Mouse (Mus musculus) cerebral cortex, adult 2 months (tissue): ENCODE results near the gene Tbc1d25.

Experiments
- WGBS: fragments of 180-500 bp; shearing (Covaris S2); methylation state at CpG from one replicate; pipeline ENCODE4 v1.1.7; 2018; 5-methylcytosine and 5-hydroxymethylcytosine counted together

Gene Tbc1d25

GRCm38 (mm10) chrX:8175504-8176385 is at the start of gene Tbc1d25:
Gene Tbc1d25, minus strand, starts transcription at chrX:8176181.
- WGBS, result 2% methylated on average over 56 of the region's 56 CpGs

DNA sequence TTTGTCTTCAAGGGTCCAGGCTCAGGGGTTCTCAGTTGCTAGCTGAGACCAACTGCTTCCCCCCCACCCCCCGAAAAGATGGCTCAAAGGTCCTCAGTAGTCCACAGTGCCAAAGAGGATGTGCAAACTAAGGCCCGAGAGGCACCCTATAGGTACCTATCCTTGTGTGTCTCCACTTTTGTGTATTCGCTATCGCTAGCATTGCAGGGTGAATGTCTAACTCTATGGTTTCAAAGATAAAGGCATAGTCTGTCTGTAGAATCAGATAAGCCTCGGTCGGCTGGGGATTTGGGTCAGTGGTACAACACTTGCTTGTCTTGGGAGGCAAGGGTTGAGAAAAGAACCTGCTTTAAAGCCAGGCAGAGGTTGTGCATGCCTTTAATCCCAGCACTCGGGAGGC is 47.5 kb upstream of the Tbc1d25 start:
- 87% methylated on average over 7 of the region's 7 CpGs for WGBS

DNA sequence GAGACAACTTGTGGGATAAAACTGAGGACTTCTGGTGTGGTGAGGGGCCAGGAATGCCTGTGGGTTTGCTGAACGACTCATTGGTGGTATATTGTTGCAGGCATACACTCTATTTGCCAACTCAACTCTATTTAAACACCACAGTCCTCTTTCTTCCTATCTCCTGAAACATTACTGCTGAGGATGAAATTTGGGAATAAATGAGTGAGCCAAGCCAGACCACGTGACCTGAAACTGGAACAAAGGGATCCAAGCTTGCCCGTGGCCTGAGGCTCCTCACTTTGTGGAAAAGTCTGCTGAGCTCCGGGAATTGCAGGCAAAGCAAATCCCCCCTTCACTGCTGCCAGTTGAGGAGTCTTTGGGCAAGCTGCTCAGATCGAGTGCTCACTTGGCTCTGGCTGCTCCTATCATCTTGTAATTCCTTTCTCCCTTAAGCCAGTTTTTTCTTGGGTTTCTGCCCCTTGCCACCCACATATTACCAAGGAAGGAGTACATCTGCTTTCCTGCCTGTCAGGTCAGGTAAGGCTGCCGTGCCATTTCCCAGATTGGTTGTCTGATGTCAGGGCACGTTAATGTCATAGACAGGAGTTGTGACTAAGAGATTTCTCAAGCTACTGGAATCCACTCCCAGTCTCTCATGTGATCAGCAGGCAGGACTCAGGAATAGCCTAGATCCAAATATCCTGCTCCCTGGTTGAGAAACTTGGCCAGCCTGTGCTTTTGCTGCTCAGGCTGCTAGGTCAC is 46.9 kb upstream of the Tbc1d25 start:
- 23% methylated on average over 7 of the region's 7 CpGs for WGBS

DNA sequence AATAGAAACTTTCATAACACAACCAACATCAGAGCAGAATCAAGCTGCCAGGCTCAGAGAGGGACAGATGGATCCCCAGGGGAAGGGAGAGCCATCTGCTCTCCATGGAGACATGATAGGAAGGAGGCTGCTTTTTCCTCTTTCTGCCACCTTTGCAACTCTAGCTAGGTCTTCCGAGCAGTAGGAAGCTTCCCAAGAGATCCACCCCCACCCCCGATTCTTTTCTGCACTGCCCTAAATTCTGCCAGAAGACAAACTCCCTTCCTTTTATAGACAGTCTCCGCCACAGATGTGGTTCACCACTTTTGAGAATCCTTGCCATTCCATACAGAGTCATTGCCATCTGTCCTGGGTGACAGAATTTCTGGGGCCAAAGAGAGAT is 46.3 kb upstream of the Tbc1d25 start:
- WGBS, result 24% methylated on average over 3 of the region's 3 CpGs

DNA sequence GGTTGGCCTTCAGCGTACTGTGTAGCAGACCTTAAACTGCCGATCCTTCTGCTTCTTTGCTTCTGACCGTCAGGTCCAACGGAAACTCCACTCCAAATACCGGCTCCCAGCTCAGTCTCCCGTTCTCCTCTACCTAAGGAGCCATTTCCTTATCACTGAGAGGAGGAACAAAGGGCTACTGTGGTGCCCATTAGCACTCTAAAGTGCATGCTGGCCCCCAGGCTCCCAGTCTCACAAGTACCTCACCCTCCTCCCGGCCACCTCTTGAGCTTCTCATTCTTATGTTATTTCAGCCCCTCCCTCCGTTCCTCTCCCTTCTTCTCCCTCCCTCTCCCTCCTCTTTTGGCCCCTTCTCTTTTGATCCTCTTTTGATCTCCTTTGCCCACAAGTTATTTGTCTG is 43.7 kb upstream of the Tbc1d25 start:
- WGBS, result 72% methylated on average over 8 of the region's 8 CpGs

- 58% methylated on average over 2 of the region's 2 CpGs for WGBS
These were observed 42.1 kb upstream of the Tbc1d25 start for GRCm38 (mm10) chrX:8218114-8218513.

- WGBS, result 24% methylated on average over 6 of the region's 6 CpGs
These were observed 41.4 kb upstream of the Tbc1d25 start for GRCm38 (mm10) chrX:8217383-8217782.

- WGBS, result 82% methylated on average over 7 of the region's 7 CpGs
These were observed 35.7 kb upstream of the Tbc1d25 start for GRCm38 (mm10) chrX:8211490-8212207.

DNA sequence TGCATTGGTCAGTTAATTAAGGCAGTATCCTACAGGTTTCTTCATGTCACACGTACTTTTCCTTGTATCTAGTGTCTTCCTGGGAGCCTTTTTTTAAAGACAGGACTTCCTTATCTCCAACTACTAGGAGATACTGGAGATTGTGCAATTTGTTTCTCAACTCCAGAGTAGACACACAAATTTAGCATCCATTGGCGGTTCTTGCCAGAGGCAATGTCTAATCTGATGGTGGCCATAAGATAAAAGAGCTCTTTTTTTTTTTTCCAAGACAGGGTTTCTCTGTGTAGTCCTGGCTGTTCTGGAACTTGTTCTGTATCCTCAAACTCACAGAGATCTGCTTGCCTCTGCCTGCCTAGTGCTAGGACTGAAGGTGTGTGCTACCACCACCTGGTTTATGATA is 33.7 kb upstream of the Tbc1d25 start:
- 81% methylated on average over 2 of the region's 2 CpGs for WGBS

DNA sequence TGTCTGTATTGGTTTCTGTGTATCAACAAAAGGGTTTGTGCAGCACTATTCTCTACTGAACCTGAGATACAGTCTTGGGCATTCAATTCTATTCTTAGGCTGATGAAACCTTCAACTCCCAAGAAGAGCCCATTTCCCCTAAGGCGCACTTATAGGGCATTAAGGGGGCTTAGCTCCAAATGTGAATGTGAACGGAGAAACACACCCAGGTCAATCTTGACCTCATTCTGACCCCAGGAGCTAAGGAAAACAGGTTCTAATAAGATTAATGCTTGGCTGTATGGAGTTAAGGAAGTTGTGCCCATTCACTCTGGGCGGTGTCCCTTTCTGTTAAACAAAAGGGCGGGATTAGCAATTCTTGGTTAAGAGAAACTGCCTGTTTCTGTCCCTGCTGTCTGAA is 31.2 kb upstream of the Tbc1d25 start:
- WGBS, result 35% methylated on average over 4 of the region's 4 CpGs

DNA sequence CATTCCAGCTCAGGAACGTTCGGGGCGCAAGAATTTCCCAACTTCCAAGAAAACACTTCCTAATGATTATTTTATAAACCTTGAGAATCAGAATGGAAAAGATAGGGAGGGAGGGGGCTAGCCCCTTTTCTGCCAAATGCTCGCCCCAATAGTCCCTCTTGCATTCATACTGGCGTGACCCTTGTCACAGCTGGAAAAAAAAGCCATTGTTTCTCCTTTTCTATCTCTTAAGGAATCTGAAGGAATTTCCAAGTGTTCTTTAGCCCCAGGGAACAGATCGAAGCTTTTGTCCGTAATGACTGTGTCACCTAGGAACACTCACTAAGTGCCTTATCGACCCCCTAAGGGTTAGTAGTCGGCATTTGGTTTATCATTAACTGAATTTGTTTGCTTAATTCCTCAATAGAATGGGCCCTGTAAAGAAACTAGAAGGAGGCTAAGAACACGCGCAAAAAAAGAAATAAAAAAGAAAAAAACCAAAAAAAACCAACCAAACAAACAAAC is 30.8 kb upstream of the Tbc1d25 start:
- 8% methylated on average over 11 of the region's 11 CpGs for WGBS

DNA sequence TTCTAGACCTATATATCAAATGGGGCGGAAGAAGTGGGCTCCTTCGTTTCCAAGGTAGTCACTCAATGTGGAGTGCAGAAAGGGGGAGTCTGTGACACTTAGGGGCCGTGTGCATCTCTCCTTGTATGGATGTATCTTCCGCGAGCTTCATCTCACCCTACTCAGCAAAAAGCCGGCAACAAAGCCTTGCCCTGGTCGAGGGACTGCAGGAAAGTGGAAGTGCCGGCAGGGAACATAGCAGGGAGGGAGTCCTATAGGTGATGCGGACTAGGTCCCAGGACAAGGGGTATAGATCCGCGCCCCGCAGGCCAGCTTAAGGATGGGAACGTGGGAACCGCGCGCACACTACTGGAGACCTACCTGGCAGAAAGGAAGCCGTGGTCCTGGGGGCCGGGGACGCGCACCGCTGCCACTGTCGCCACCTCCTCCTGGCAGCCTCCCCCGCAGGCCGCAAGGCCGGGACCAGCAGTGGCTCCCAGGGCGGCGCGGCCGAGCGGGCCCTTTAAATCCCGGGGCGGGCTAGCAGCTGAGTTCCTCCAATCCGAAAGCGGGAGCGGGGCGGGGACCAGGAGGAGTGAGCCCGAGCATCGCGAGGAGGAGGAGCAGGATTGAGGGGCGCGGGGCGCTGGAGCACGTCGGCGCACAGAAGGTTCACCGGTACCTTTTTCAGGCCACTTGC is 30.2 kb upstream of the Tbc1d25 start, which contains the start of gene Porcn:
TSS of gene Porcn (minus strand) at position 511 of the 679 bp plus-strand sequence.
- WGBS, result under 1% methylated on average over 38 of the region's 46 CpGs

GRCm38 (mm10) chrX:8205551-8205950 is 29.6 kb upstream of the Tbc1d25 start:
- WGBS, result 20% methylated on average over 7 of the region's 7 CpGs

DNA sequence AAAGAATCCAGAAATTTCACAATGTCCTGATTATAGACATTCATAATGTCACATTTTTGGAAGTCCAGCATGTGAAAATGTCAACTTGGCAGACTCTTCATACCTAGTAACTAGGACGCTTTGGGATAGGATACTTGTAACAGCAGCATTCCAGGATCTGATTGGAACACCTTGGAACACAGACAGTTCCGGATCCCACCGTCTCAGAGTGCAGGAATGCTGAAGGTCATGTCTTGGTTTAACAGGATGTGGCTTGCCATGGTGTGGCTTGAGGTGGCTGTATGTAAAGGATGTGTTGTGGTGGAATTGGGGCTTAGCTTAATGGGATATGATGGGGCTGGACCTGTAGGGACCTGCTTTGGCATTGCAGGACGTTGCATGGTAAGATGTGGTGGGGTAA is 29.1 kb upstream of the Tbc1d25 start:
- 57% methylated on average over 4 of the region's 4 CpGs for WGBS

GRCm38 (mm10) chrX:8204076-8204475 is 28.1 kb upstream of the Tbc1d25 start:
- 78% methylated on average over 10 of the region's 10 CpGs for WGBS

DNA sequence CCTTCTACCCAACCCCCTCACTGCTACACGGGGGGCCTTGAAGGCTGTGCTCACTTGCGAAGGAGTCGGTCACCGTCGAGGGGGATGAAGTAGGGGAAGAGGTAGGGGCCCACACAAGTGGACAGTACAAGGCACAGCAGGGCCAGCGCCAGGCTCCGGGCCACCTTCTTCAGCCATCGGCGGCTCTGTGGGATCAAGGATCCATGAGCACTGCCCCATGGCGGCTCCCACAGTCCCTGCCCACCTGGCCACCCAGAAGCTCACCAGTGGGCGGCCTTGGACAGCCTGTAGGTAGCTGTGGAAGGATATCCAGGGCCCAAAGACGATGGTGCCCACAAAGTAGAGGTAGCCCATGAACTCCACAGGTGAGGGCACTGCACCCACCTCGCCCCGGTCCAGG is 27.1 kb upstream of the Tbc1d25 start:
- 80% methylated on average over 11 of the region's 14 CpGs for WGBS

- WGBS, result 4% methylated on average over 10 of the region's 10 CpGs
These were observed 17.4 kb upstream of the Tbc1d25 start, which contains the start of gene Ebp for GRCm38 (mm10) chrX:8193419-8193723. Gene Ebp, minus strand, starts transcription at chrX:8193512.

GRCm38 (mm10) chrX:8192640-8193418 is 16.8 kb upstream of the Tbc1d25 start:
- 6% methylated on average over 38 of the region's 38 CpGs for WGBS

- WGBS, result 1% methylated on average over 13 of the region's 13 CpGs
These were observed 16.2 kb upstream of the Tbc1d25 start for GRCm38 (mm10) chrX:8192126-8192639.

DNA sequence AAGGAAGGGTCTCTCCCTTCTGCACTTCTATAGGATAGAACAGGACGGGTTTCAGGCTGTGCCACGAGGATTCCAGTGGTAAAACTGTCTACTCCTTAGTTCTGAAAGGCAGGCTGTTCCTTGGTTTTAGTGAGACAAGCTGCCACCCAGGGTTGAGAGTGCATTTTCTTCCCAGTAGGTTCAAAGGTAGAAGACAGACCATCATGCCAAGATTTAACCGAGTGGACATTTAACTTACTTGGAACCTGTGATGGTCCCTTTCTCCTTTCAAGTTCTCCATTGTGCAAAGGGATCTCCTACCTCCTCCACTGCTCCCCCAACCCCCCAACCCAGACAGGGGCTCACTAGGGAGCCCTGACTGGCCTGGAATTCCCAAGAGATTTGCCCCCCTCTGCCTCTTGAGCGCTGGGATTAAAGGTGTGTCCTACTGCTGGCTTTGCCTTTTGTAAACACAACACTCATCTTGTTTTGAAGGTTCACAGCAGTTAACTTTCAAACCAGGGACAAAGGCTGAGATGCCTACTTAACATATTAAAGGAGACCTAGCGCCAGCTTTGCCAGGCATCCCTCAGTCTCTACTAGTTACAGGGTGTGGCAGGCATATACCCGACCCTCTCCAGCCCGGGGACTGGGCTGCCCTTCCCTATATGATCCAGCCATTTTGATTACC is 7.0 kb upstream of the Tbc1d25 start:
- WGBS, result 33% methylated on average over 7 of the region's 7 CpGs
